Mouse (Mus musculus) layer of hippocampus, adult 9-10 months (tissue): ENCODE data around the gene Rhpn2.
A peak's percentile ranks its signal among the peaks of the same experiment; 100 is the strongest.

Experiments
- DNase-seq: peaks from one replicate; pipeline ENCODE4 v3.0.0; 2022; ENCODE audit warnings: low spot score

The Rhpn2 gene

DNA sequence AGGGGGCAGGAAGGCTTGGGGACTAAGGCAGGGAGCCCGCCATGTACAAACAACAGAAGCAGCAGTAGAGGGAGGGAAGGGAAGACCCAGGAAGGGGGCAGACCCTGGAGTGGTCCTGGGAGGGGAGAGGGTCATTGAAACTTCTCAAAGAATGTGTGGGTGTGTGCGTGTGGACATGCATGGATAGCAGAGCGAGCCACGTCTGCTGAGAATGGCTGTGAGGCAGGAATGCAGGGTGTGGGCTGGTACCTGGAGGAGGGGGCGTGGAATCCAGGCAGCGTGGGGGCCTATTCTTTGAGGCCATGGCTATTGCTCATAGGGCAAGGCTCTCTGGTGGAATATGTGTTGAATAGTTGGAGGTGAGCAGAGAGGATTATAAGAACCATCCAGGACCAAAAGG lies 54.7 kb downstream of the Rhpn2 start:
- DNase-seq: no peak

DNA sequence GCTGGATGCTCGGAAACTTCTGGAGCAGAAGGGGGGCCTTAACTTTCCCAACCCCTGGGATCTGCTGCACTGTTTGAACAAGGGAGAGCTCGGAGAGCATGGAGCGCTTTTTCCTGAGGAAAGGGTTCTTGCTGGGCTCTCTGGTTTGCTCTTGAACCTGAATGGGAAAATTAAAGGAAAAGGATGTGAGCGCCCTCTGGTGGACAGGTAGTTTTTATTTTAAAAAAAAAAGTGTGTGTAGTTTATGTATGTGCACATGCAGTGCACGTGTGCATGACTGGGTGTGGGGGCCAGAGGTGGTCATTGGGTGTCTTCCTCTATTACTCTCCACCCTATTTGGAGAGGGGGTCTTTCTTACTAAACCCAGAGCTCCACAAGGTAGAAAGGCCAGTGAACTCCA lies 59.0 kb downstream of the Rhpn2 start:
- DNase-seq: no peak

DNA sequence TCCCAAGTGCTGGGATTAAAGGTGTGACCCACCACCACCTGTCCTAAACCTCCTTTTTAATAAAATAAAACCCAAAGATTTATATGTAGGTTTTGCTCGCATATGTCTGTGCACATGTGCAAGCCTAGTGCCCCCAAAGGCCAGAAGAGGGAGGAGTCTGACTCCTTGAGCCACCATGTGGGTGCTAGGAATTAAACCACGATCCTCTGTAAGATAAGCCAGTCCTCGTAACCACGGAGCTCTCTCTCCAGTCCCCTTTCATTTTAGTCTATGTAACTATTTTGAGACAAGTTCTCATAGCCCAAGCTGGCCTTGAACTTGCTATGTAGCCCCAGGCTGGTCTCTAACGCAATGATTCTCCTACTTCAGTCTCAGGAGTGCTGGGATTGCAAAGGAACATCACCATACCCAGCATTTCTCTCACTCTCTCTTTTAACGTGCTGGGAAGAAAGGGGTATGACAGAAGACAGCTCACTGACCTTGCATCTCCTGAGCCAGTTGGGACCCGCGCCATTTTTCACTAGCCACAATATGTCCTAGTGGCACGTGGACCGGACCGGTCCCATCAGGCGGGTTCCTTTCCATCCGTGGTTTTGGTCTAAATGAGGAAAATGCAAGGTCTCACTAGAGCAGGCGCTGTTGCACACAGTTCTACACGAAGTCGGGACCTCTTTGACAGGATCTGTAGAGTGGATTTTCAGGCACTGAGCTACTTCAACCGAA lies 61.9 kb downstream of the Rhpn2 start:
- no peak for DNase-seq

DNA sequence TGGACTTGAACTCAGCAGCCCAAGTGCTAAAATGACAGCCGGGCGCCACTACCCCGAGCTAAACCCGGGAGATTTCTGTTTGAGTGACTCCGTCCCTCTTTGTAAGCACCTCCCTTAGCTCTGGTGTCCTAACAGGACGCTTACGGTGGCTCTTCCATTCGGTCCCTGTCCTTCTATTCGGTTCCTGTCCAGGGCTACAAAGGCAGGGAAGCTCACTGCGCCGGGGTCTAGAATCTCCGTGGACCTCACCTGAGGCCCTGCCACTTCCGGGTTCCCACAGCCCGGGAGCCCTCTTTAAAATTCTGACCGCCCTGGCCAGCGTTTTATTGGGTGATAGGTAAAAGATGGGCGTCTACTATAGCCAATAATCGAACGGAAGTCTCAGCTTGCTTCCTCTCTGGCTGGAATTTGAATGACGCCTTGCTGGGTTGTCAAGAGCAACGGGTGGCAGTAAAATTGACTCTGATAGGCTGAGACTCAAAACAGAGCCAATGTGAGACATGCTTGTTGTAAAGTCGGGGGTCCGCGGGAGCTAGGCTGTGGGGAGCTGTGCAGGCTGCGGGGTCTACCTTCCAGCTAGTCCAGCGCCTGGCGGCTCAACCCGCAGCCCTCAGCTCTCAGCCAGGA lies 62.7 kb downstream of the Rhpn2 start, which contains the start of the genes Faap24 and Cep89:
Gene Faap24, minus strand, starts transcription at position 295 of the 627 bp plus-strand sequence.
Gene Cep89, plus strand, starts transcription at position 494 of the 627 bp plus-strand sequence.
- DNase-seq: peak; percentile 99

DNA sequence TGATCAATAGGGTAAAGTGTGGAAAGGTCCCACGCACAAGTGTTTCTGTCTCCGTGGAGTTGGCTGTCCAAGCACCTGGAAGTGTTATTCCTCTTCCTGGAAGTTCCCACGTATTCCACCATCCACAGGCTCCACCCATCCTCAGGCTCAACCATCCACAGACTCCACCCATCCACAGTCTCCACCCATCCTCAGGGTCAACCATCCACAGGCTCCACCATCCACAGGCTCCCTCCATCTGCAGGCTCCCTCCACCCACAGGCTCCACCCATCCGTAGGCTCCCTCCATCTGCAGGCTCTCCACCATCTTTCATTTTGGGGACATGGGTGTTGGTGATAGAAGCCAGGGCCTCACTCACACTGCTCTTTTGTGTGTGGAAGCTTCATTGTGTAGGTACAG lies 67.2 kb downstream of the Rhpn2 start:
- no peak for DNase-seq

DNA sequence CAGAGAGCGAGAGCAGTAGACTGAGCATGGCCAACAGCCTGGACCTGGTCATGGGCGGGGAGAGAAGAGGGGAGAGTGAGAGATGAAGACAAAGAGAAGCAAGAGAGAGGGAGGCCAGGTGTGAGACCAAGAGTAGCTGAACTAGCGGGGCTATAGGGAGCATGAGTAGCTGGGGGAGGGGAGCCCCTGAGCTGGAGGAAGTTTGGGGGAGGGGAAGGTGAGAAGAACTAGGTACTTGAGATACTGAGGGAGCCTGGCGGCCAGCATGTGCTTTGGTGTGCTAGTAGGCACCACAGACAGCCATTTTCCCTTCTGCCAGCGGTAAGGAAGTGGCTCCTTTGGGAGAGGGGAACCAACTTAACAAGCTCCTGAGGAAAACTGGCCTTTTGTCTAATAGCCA lies 81.3 kb downstream of the Rhpn2 start:
- DNase-seq: no peak

DNA sequence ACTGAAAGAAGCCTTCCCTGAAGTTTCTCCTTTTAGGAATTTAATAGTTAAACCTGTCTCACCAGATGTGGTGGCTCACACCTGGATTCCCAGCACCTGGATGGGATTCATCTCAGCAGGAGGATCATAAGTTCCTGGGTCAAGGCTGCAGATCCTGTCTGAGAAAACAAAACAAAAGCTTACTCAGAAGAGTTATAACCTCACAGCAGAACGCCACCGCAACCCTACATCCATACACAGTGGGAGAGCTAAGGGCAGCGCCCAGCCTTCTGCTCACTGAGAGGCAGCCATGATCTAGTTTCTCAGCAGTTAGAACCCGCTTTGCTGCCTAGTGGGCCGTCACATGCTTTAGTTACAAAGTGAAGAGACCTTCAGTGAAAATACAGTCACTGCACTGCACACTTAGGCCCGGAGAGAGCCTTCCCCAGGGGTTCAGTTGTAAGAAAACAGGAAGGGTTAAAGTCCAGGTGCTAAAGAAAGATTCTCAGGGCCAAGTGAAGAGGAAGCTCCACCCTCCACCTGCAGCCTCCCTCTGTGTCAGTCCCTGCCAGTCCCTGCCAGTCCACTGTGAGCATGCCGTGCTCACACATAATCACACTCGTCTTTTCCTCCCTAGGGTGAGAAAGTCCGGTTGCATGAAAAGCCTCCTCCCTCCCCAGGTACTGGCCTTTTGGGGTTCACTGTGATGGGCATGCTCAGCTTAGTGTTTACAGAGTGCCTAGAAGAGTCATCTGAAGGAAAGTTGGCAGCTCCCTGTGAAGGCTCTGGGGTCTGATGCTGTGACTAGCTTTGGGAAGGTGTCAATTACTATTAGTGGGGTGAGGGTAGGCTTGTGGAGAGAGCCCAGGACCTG lies 82.1 kb downstream of the Rhpn2 start:
- no peak for DNase-seq

DNA sequence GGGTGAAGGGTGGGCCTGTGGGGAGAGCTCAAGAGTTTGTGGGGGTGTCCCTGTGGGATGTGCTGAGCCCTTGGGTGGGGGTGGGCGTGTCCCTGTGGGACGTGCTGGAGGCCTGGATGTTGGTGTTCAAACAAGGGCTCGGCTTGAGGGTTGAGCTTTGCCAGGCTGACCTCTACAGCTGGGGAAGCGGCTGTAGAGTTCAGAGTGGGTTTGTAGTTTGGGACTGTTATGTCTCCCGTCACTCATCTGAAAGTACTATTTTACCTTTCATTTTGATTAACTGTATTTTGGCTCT lies 82.6 kb downstream of the Rhpn2 start:
- no peak for DNase-seq

DNA sequence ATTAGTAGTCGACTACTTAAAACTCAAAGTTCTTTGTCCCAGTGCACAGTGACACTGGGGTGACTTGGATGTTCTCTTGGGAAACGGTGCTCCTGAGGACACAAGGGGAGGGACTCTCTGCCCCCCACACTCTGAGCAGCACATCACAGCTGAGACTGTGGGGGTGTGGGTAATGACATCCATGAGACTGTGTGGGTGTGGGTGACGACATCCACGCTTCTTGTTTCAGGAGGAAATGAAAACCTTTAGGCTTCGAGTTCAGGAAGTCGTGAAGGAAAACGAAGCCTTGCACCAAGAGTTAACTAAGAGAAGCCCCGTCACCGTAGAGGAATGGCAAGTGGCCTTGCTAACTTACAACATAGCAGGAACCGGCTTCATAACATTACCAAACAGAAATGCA lies 89.1 kb downstream of the Rhpn2 start:
- no peak for DNase-seq

DNA sequence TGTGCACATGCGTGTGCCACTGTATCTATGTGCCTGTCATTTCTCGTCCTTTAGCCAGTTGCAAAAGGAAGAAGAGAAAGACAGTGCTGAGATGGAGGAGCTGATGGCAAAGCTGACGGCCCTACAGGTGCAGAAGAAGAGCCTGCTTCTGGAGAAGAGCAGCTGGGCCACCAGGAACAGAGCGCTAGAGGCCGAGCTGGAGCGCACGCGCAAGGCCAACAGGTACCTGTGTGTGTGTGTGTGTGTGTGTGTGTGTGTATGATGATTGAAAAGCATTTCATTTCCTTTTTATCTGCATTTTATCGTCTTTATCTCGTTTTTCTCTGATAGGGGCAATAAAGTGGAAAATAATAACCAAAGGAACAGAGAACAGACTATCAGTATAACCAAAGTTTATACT lies 94.2 kb downstream of the Rhpn2 start:
- no peak for DNase-seq

DNA sequence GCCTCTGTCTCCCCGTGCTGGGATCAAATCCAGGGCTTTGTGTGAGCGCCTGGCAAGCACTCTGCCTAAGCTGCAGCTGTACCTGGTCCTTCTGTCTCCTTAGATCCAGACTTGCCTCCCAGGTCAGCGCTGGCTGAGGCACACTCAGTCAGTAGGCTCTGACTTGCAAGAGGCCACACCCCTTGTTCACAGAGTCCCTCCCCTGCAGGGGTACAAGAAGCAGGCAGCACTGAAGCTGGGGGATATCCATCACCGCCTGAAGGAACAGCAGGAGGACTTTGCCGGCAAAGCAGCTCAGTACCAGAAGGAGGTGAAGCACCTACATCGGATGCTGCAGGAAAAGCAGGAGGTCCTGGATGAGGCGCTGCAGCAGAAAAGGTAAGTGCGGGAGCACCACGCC lies 101.3 kb downstream of the Rhpn2 start:
- DNase-seq: no peak
